Mouse (Mus musculus) E14TG2a.4 (cell line): ENCODE measurements around the gene Poglut1.

Source experiments
- CTCF ChIP-seq: conservative IDR thresholded peaks from 2 replicates; pipeline ENCODE4 v1.5.1; 2014; ENCODE audit warnings: low read length
- NANOG ChIP-seq: IDR thresholded peaks from 2 replicates; pipeline ENCODE4 v1.6.1; 2014; ENCODE audit warnings: borderline replicate concordance, low read length, mixed read lengths

- TF ChIP-seq NANOG = no peak
- no peak for TF ChIP-seq CTCF
These were observed 73.5 kb downstream of the Poglut1 start for GRCm38 (mm10) chr16:38476312-38477240.
